Mouse (Mus musculus) brain, embryonic 14.5 days (tissue): ENCODE measurements around the gene Ppt2.

ENCODE experiments used
- CTCF ChIP-seq: fragments of 200-500 bp; IDR thresholded peaks from 2 replicates; pipeline ENCODE4 v1.5.1; 2012; ENCODE audit warnings: inconsistent platforms, mild to moderate bottlenecking, moderate library complexity, borderline replicate concordance; ENCODE audit not compliant: insufficient read depth, insufficient read length; ENCODE audit errors: extremely low read depth
- POLR2A ChIP-seq: fragments of 200-500 bp; IDR thresholded peaks from 2 replicates; pipeline ENCODE4 v1.6.1; 2012; ENCODE audit warnings: mild to moderate bottlenecking, inconsistent platforms, borderline replicate concordance; ENCODE audit not compliant: poor library complexity, insufficient read depth, insufficient read length, severe bottlenecking; ENCODE audit errors: extremely low read depth

DNA sequence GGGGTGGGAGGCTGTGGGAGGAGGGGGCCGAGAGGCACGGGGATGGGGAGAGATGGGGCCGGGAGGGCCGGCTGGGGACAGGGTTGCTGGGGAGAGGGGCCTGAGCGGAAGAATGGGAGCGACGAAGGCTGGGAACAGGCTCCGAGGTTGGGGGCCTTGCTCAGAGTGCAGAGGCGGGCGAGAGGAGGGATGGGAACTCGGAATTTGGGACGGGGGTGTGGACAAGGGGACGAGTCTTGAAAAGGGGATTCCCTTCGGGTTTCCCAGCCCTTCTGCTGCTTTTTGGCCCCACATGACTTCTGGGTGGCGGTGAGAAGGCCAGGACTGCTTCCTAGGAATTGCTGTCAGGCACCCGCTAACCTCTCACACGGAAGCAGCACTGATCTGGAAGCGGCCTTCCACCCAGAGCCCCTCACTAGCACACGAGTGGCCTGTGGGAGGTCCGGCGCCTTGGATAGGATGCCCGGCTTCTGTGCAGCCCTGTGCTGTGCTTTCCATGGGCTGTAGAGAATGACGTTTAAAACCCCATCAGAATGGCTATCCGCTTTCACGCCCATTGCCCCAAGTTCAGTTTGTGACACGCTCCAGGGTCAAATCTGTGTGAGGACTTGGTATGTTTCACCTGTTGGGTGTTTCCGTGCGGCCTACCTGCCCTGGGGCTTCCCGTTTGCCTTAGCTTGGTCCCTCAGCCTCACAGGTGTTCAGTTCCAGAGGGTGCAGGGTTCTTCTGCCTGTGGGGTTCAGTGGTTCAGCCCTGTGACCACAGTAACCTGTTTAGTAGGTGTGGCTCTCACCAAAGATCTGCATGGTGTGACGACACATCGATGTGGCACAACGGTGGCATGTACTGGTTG, 21.9 kb downstream of the Ppt2 start:
- TF ChIP-seq CTCF, result no peak
- TF ChIP-seq POLR2A, result no peak
